Mouse (Mus musculus) forebrain, embryonic 14.5 days (tissue): ENCODE measurements at regions not wholly inside any gene's neighbourhood (a gene's known extent, or its start where the extent isn't known, plus 50 kb on each side); places are given as distances from the start of the nearest gene placed in this dataset.
"Not testable (repeated sequence)": the region's sequence is repeated elsewhere in the genome, so short reads cannot be mapped to it uniquely, and the experiment has no call there.

ENCODE experiments used
- ATAC-seq: fragments of 200-750 bp; cut with Nextera tagmentation; 2 replicates; pipeline ENCODE4 v1.8.0; 2017; ENCODE audit warnings: mild to moderate bottlenecking, moderate library complexity
- DNase-seq: peaks from one replicate; pipeline ENCODE4 v3.0.0-alpha.2; 2015; ENCODE audit warnings: low spot score
- H3K27ac ChIP-seq: fragments of 300-500 bp; sonication (generic); 2 replicates; pipeline ENCODE4 v1.5.1; 2014; ENCODE audit warnings: low read depth, mild to moderate bottlenecking, control low read depth, low read length, moderate library complexity
- H3K27me3 ChIP-seq: fragments of 300-500 bp; sonication (generic); replicated peaks from 2 replicates; pipeline ENCODE4 v1.6.1; 2014; ENCODE audit warnings: low read length, control low read depth, mixed read lengths; ENCODE audit not compliant: control insufficient read depth, insufficient read depth
- H3K36me3 ChIP-seq: fragments of 300-500 bp; sonication (generic); 2 replicates; pipeline ENCODE4 v1.6.1; 2014; ENCODE audit warnings: low read length, control low read depth; ENCODE audit not compliant: control insufficient read depth, insufficient read depth
- H3K4me1 ChIP-seq: fragments of 300-500 bp; sonication (generic); 2 replicates; pipeline ENCODE4 v1.6.1; 2014; ENCODE audit warnings: antibody characterized with exemption, low read length, control low read depth; ENCODE audit not compliant: control insufficient read depth, insufficient read depth
- H3K4me2 ChIP-seq: fragments of 300-500 bp; sonication (generic); 2 replicates; pipeline ENCODE4 v1.6.1; 2014; ENCODE audit warnings: mild to moderate bottlenecking, control low read depth, low read length
- H3K4me3 ChIP-seq: fragments of 300-500 bp; sonication (generic); 2 replicates; pipeline ENCODE4 v1.5.1; 2014; ENCODE audit warnings: low read depth, low read length, control low read depth
- H3K9ac ChIP-seq: fragments of 300-500 bp; sonication (generic); 2 replicates; pipeline ENCODE4 v1.6.1; 2014; ENCODE audit warnings: mild to moderate bottlenecking, low read length, control low read depth, moderate library complexity
- H3K9me3 ChIP-seq: fragments of 300-500 bp; sonication (generic); replicated peaks from 2 replicates; pipeline ENCODE4 v1.6.1; 2016; ENCODE audit warnings: low read length, control low read depth, mixed read lengths; ENCODE audit not compliant: control insufficient read depth
- WGBS: fragments of 180-500 bp; shearing (Covaris S2); extraction: QIAGEN DNeasy Blood & Tissue Kit; methylation state at CpG from one replicate; pipeline ENCODE4 v1.1.7; 2014; 5-methylcytosine and 5-hydroxymethylcytosine counted together

DNA sequence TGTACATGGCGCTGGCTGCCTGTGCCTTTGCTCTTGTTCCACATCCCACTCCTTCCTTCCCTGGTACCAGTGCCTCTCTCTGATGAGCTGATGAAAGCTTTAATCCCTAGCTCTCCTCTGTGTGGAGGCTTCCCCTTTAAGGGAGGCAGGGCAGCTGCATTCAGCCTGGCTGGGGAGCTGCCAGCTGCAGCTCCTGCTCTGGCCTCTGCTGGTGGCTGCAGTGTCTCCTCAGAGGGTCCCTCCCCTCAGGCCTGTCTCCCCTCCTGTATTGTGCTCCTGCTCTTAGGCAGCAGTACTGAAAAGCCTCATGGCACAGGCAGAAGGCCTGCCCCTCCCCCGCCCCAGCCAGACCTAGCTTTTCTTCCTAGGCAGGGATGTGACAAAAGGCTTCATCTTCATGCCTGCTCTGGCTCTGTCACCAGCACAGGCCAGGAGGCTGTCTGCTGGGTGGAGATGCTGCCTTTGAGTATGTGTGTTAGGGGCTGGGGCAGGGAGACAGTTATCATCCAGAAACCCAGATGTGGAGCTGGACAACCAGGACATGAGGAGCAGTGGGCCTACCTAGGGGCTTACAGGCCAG is 97.7 kb upstream of the Zcchc13 start:
- H3K27ac ChIP-seq = peak overlapping the region; percentile 92
- peak overlapping the region; percentile 33; the same call in 1 of the 2 replicates for H3K9ac ChIP-seq
- DNase-seq = peak; percentile 68
- peak; percentile 91 for ATAC-seq
- not testable (repeated sequence) for H3K4me3 ChIP-seq, H3K27me3 ChIP-seq, H3K4me2 ChIP-seq, H3K36me3 ChIP-seq, H3K4me1 ChIP-seq, H3K9me3 ChIP-seq
- 11% methylated on average over 1 of the region's 2 CpGs for WGBS

DNA sequence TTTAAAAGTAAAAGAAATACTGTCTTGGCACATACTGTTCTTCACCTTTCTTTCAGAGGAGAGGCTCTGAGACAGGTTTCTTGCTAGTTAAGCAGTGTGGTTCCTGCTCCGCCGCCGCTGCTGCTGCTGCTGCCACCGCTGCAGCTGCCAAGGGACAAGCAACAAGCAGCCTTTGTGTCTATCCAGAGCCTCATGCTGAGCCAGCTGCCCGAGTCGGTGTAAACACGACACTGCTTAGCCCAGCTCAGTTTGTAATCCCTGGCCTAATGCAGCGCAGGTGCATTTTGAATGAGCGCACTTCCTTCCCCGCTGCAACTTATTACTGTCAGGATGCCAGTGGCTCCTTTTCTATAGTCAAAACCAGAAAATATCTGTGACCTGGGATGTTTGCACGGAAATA is 97.1 kb upstream of the Zcchc13 start:
- DNase-seq (peak; percentile 79), ATAC-seq (peak; percentile 75)
- Histone ChIP-seq H3K4me2 (0 out of 2 replicates have a peak overlapping the region, but pooled peaks have one; percentile 10), H3K27me3 (no peaks in the 10 kb centered on the region), H3K36me3 (no peaks in the 10 kb centered on the region), H3K27ac (peak overlapping the region; percentile 92), H3K4me1 (0 out of 2 replicates have a peak, but pooled peaks cover 2% of the 10 kb centered on the region), H3K4me3 (no peak overlapping the region), H3K9ac (peak overlapping the region; percentile 33; the same call in 1 of the 2 replicates), H3K9me3 (no peaks in the 10 kb centered on the region)
- 3% methylated on average over 11 of the region's 11 CpGs for WGBS

DNA sequence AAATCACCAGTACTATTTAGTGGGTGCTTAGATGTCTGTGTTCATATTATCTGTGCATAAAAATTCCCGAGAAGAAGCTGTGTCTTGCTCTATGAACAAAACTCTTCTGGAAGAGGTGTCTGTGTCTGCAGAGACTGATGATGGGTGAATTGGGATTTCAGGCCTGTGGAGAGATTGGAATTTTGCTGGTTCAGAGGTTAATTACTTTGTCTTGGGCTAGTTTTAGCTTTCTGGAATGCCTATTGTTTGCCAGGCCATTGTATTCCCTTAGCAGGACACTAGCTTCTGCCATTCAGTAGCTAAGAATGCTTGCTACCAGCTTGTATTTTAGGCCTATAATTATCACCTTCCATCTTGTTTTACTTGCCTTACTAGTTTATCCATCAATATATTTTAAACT is 96.6 kb upstream of the Zcchc13 start:
- H3K9me3 ChIP-seq = no peaks in the 10 kb centered on the region
- DNase-seq (no peak), ATAC-seq (no peak)
- H3K27ac ChIP-seq = peak overlapping the region; percentile 92
- WGBS = 6% methylated on average over 1 of the region's 1 CpGs
- no peak overlapping the region for H3K4me3 ChIP-seq
- H3K9ac ChIP-seq = 0 out of 2 replicates have a peak overlapping the region, but pooled peaks have one; percentile 33
- no peaks in the 10 kb centered on the region for H3K36me3 ChIP-seq
- H3K4me2 ChIP-seq = no peak overlapping the region
- H3K4me1 ChIP-seq = 0 out of 2 replicates have a peak, but pooled peaks cover 2% of the 10 kb centered on the region
- no peaks in the 10 kb centered on the region for H3K27me3 ChIP-seq

DNA sequence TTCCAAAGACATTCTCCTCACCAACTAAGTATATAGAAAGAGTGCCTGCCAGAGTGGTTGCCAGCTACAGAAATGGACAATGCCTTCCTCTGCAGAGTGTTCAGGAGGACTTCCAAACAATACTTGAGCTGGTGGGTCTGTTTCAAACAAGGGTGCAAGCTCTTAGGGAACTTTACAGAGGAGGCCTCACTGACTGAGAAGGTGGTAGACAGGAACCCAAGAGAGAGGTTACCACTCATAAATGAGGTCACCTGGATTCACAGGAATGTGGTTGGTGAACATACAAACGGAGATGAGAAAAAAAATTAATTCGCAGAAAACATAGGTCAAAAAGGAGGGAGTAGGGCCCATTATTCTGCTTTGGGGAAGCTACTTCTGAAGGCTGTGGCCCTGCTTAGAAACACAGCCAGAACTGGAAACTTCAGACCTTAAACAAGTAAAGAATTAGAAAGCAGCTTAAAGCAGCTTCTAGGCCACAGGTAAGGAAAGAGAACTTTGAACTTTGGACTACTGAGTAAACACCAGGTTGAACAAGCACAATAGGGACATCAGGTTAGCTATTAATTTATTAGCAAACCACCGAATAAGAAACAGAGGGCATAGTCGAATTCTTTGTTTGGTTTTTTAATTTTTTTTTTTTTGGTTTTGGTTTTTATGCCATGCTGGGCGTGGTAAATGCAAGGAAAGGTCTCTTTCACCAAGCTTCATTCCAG is 83.7 kb upstream of the Zcchc13 start:
- Histone ChIP-seq H3K4me2 (no peak overlapping the region), H3K27ac (no peak overlapping the region), H3K9ac (no peak overlapping the region), H3K36me3 (no peaks in the 10 kb centered on the region), H3K27me3 (no peaks in the 10 kb centered on the region), H3K9me3 (no peaks in the 10 kb centered on the region), H3K4me1 (no peaks in the 10 kb centered on the region), H3K4me3 (no peak overlapping the region)
- WGBS = 82% methylated on average over 5 of the region's 5 CpGs
- ATAC-seq = no peak
- DNase-seq = no peak

DNA sequence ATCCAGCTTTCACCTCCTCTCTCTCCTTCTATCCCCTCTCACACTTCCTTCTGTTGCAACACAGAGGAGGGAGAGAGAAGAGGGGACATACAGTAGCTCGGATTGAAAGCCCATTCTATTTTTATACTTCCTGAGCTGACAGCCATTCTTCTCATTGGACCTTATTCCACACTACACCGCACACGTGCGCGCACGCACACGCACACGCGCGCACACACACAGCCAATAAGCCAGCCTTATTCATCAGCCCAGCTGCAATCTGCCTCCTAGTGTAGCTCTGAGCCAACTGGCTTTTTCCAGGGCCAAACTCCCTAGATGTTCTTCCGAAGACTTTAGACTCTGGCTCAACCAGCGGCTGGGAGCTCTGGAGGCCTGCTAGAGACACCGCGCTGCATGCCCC is 79.1 kb upstream of the Zcchc13 start:
- no peaks in the 10 kb centered on the region for H3K9me3 ChIP-seq
- H3K27me3 ChIP-seq = no peaks in the 10 kb centered on the region
- H3K9ac ChIP-seq = no peak overlapping the region
- DNase-seq (peak; percentile 20), ATAC-seq (no peak)
- H3K4me3 ChIP-seq = no peak overlapping the region
- no peak overlapping the region for H3K4me2 ChIP-seq
- no peaks in the 10 kb centered on the region for H3K36me3 ChIP-seq
- WGBS = 83% methylated on average over 14 of the region's 14 CpGs
- H3K27ac ChIP-seq = no peak overlapping the region
- H3K4me1 ChIP-seq = peaks cover 4% of the 10 kb centered on the region

DNA sequence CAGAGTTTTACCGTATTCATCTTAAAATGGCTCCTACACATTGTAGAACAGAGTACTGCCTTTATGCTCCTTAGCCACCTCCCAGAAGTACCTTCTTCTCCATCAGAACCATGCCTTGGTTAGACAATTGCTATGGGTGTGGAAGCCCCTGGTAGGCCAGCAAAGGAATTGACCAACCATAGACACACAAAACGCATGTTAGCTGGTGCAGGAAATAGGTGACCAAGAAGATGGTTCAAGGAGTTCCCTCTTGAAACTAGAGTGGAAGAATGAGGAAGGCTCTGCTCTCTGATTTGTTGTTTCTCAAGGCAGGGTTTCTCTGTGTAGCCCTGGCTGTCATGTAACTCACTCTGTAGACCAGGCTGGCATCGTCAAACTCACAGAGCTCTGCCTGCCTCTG is 77.2 kb upstream of the Zcchc13 start:
- 97% methylated on average over 3 of the region's 3 CpGs for WGBS
- no peak overlapping the region for H3K27ac ChIP-seq

DNA sequence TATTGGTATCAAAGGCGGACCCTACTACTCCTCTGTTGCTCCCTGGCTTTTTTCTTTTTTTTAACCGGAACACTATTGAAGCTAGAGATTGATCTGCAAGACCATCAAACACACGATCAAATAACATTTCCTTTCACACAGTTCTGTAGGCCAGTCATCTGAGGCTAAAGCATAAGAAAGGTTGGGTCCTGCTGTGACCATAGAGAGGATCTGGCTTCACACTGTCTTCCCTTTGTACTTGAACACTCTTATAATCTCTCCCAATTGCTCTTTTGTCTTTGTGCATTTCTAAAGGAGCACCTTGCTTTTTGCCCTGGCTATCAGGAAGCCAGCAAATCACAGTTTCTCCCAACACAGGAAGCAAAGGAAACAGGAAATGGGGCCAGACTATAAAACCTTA is 76.8 kb upstream of the Zcchc13 start:
- H3K27ac ChIP-seq = no peak overlapping the region
- 76% methylated on average over 3 of the region's 3 CpGs for WGBS
- no peak for ATAC-seq

More for the DNA sequence above, 77.2 kb upstream of the Zcchc13 start:
- Histone ChIP-seq H3K9ac (no peak overlapping the region), H3K4me1 (peaks cover 15% of the 10 kb centered on the region), H3K4me2 (no peak overlapping the region), H3K36me3 (no peaks in the 10 kb centered on the region), H3K27me3 (no peaks in the 10 kb centered on the region), H3K9me3 (no peaks in the 10 kb centered on the region), H3K4me3 (no peak overlapping the region)
- DNase-seq (no peak), ATAC-seq (no peak)

DNA sequence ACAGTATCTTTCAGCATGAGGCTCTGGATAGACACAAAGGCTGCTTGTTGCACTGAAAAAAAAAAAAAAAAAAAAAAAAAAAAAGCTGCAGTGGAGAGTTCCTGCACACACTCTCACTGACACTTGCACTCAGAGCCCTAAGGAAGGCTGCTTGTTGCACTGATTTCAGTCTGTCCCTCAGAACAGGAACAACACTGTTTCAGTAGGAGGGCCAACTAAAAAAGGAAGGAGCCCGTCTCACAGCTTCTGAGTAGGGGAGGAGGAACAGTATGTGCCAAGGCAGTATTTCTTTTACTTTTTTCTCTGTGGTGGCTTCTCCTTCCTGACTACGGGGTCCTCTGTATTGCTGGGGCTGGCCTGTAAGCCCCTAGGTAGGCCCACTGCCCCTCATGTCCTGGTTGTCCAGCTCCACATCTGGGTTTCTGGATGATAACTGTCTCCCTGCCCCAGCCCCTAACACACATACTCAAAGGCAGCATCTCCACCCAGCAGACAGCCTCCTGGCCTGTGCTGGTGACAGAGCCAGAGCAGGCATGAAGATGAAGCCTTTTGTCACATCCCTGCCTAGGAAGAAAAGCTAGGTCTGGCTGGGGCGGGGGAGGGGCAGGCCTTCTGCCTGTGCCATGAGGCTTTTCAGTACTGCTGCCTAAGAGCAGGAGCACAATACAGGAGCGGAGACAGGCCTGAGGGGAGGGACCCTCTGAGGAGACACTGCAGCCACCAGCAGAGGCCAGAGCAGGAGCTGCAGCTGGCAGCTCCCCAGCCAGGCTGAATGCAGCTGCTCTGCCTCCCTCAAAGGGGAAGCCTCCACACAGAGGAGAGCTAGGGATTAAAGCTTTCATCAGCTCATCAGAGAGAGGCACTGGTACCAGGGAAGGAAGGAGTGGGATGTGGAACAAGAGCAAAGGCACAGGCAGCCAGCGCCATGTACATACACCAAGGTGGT is 75.1 kb upstream of the Zcchc13 start:
- WGBS = 10% methylated on average over 4 of the region's 5 CpGs
- not testable (repeated sequence) for H3K9me3 ChIP-seq, H3K9ac ChIP-seq, H3K4me3 ChIP-seq, H3K4me2 ChIP-seq, H3K27me3 ChIP-seq, H3K36me3 ChIP-seq
- DNase-seq = peak; percentile 63
- Histone ChIP-seq H3K4me1 (peaks cover 15% of the 10 kb centered on the region), H3K27ac (peak overlapping the region; percentile 78)
- peak; percentile 95 for ATAC-seq

More for the DNA sequence above, 76.8 kb upstream of the Zcchc13 start:
- Histone ChIP-seq H3K9me3 (no peaks in the 10 kb centered on the region), H3K4me1 (peaks cover 15% of the 10 kb centered on the region), H3K9ac (no peak overlapping the region), H3K4me3 (no peak overlapping the region), H3K4me2 (no peak overlapping the region), H3K36me3 (no peaks in the 10 kb centered on the region), H3K27me3 (no peaks in the 10 kb centered on the region)
- no peak for DNase-seq
